Mouse (Mus musculus) erythroblast, embryonic 14.5 days (primary cell): Measurements from ENCODE around the gene Zmynd19.

ENCODE experiments used
- GATA1 ChIP-seq: IDR thresholded peaks from 2 replicates; pipeline ENCODE4 v1.6.1; 2012; ENCODE audit warnings: low read length, inconsistent platforms, mixed read lengths
- TAL1 ChIP-seq: IDR thresholded peaks from 3 replicates; pipeline ENCODE4 v1.6.1; 2012; ENCODE audit warnings: low read length, inconsistent platforms, mixed read lengths

DNA sequence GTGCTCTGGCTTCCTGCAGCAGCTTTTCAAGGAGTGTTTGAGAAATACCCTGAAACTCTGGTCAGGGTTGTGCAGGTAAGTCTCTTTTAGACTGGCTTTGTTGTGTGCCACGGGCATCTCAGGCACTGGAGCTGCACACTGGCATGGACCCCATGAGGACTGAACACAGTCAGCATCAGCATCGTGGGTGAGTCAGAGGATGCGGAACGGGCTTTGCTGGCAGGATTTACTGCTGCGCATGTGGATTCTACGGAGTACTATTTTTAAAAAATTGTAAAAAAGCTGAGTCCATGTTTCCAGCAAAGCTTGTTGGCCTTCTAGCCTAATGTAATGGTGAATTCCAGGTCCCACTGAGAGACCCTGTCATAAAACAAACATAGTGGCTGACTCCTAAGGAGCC, 45.7 kb downstream of the Zmynd19 start:
- no peak for TF ChIP-seq TAL1
- no peak for TF ChIP-seq GATA1
